Mouse (Mus musculus): ENCODE measurements around the gene Stxbp1.

DNA sequence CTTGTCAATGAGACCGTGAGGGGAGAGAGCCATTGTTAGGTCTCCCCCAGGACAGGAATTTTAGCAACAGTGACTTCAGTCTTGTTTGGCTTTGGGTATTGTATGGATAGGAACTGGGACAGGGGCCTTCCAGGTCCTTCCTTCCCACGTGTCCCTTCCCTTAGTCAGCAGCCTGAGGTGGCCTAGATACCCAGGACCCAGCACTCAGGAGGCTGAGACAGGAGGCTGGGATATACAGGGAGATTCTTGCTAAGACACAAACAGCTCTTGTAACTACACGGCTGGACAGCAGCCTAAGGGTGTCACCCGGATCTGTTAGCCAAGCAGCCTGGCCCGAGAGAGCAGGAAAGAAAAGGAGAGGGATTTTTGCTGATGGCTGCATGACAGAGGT lies 12.6 kb upstream of the Stxbp1 start:
- TF ChIP-seq CTCF (IDR thresholded peaks at IDR 0.05; ENCODE audit: low read depth, low read length) (no peak), POLR2A (IDR thresholded peaks at IDR 0.05; ENCODE audit: insufficient read depth, low read length) (no peak)

Data from ES-Bruce4 (cell line).